Mouse (Mus musculus) gastrocnemius, postnatal 14 days (tissue): Measurements from ENCODE around the gene Faiml. TPM values are rescaled to one million over a fixed set of nuclear protein-coding genes. Genes with fewer than 3 reads are reported as not detected.

Experiments used
- DNase-seq: peaks from one replicate; pipeline ENCODE4 v3.0.0; 2021; ENCODE audit warnings: mixed read lengths
- intact Hi-C: fragments of 180-260 bp; cut with DNase I; formaldehyde crosslinking; loops from one replicate; pipeline ENCODE4 v1.15.1; 2025; ENCODE audit warnings: low total_unique reads
- long read RNA-seq, 2 experiments: library from polyadenylated mRNA; stranded (forward); transcript quantifications; one replicate each; pipeline ENCODE4 v2.0.0; 2021
- total RNA-seq, 2 experiments: library from RNA; stranded (reverse); gene quantifications; 2 replicates each; pipeline ENCODE4 v1.2.3; 2021

Gene Faiml
- not detected for total RNA-seq
- long read RNA-seq, experiment 1, result 0 reads
- long read RNA-seq, experiment 2, result 0 reads

GRCm38 (mm10) chr9:99237139-99237538, at the start of gene Faiml:
TSS of gene Faiml (minus strand) at chr9:99237239.
- intact Hi-C loops, result no loop called here
- no peak for DNase-seq

GRCm38 (mm10) chr9:99258891-99259290, 21.9 kb upstream of the Faiml start:
- intact Hi-C loops, result no loop called here
- no peak for DNase-seq

- no peak for DNase-seq
- intact Hi-C loops, result no loop called here
These were observed 19.8 kb upstream of the Faiml start for GRCm38 (mm10) chr9:99256821-99257220.

- intact Hi-C loops, result no loop called here
- DNase-seq, result no peak
These were observed 19.2 kb upstream of the Faiml start for GRCm38 (mm10) chr9:99256206-99256605.

GRCm38 (mm10) chr9:99253861-99254260, 16.8 kb upstream of the Faiml start:
- no peak for DNase-seq
- intact Hi-C loops, result no loop called here

- intact Hi-C loops, result no loop called here
- DNase-seq, result no peak
These were observed 11.9 kb upstream of the Faiml start for GRCm38 (mm10) chr9:99248906-99249305.

GRCm38 (mm10) chr9:99248304-99248703, 11.3 kb upstream of the Faiml start:
- no peak for DNase-seq
- intact Hi-C loops, result no loop called here

- no peak for DNase-seq
- intact Hi-C loops, result loop anchor here (2.0 kb wide), 1 partner anchor 179 kb away; no protein-coding TSS in a partner anchor
These were observed 6.9 kb upstream of the Faiml start for GRCm38 (mm10) chr9:99243895-99244293.

- intact Hi-C loops, result loop anchor here (2.0 kb wide), 1 partner anchor 179 kb away; no protein-coding TSS in a partner anchor
- DNase-seq, result peak; percentile 93
These were observed 6.3 kb upstream of the Faiml start, which contains the start of gene Cep70 for GRCm38 (mm10) chr9:99243190-99243894. TSS of gene Cep70 (plus strand) at chr9:99243367.

- intact Hi-C loops, result loop anchor here (2.0 kb wide), 1 partner anchor 178 kb away; no protein-coding TSS in a partner anchor
These were observed 5.6 kb upstream of the Faiml start for GRCm38 (mm10) chr9:99242533-99243189.

GRCm38 (mm10) chr9:99242035-99242434, 5.0 kb upstream of the Faiml start:
- intact Hi-C loops, result loop anchor here (2.0 kb wide), 1 partner anchor 177 kb away; no protein-coding TSS in a partner anchor
- peak; percentile 30 for DNase-seq

More at GRCm38 (mm10) chr9:99242533-99243189, 5.6 kb upstream of the Faiml start:
- DNase-seq, result no peak

GRCm38 (mm10) chr9:99240571-99240970, 3.5 kb upstream of the Faiml start:
- intact Hi-C loops, result no loop called here
- no peak for DNase-seq

GRCm38 (mm10) chr9:99239256-99239655, 2.2 kb upstream of the Faiml start:
- intact Hi-C loops, result no loop called here
- no peak for DNase-seq

- no peak for DNase-seq
- intact Hi-C loops, result no loop called here
These were observed 1.2 kb upstream of the Faiml start for GRCm38 (mm10) chr9:99238276-99238675.

- intact Hi-C loops, result no loop called here
- DNase-seq, result no peak
These were observed 7.6 kb downstream of the Faiml start for GRCm38 (mm10) chr9:99229450-99229849.

GRCm38 (mm10) chr9:99224583-99224982, 12.5 kb downstream of the Faiml start:
- intact Hi-C loops, result no loop called here
- DNase-seq, result no peak

GRCm38 (mm10) chr9:99221636-99222035, 15.4 kb downstream of the Faiml start:
- intact Hi-C loops, result no loop called here
- DNase-seq, result no peak

GRCm38 (mm10) chr9:99217999-99218719, 18.9 kb downstream of the Faiml start:
- intact Hi-C loops, result no loop called here
- DNase-seq, result peak; percentile 43

- DNase-seq, result no peak
- intact Hi-C loops, result no loop called here
These were observed 20.9 kb downstream of the Faiml start for GRCm38 (mm10) chr9:99216182-99216581.

GRCm38 (mm10) chr9:99212643-99213042, 24.4 kb downstream of the Faiml start:
- intact Hi-C loops, result no loop called here

More at GRCm38 (mm10) chr9:99212643-99213042, 24.4 kb downstream of the Faiml start:
- no peak for DNase-seq
